ENCODE assay signal across 31 mouse cellular contexts in genomic region chr11:120789810-120790209, GRCm38 (mm10). TPM values are rescaled to one million over a fixed set of nuclear protein-coding genes. Genes with fewer than 3 reads are reported as not detected.
DNase-seq lines count a peak whose midpoint lies in the region; ATAC-seq and TF ChIP-seq lines count a peak whose summit lies in the region.
"Had no signal": no experiment of that assay in that cellular context is flagged by ENCODE, and none has a peak within 500 bp of the region (broad histone marks: within the 10 kb centered on the region; RNA-seq: fewer than 3 reads in every experiment).

No protein-coding gene starts in this region.

- peaks cover 17% of the 10 kb centered on the region for H3K79me2 ChIP-seq in CH12.LX (replicated peaks; ENCODE audit: control insufficient read depth, extremely low read depth, insufficient read depth, poor library complexity, severe bottlenecking)

- 78% methylated on average over 3 of the region's 3 CpGs for WGBS in intestine, postnatal 0 days
- 85% methylated on average over 3 of the region's 3 CpGs for WGBS in intestine, embryonic 16.5 days
- WGBS in liver, embryonic 13.5 days (ENCODE audit: insufficient replicate concordance): 81% methylated on average over 3 of the region's 3 CpGs
- 86% methylated on average over 3 of the region's 3 CpGs for WGBS in liver, embryonic 11.5 days

- no peak overlapping the region for H3K27ac ChIP-seq in intestine, postnatal 0 days (ENCODE audit: low read depth, low read length)
- H3K27ac ChIP-seq in intestine, embryonic 16.5 days (ENCODE audit: low read length): no peak overlapping the region
- H3K27ac ChIP-seq in liver, embryonic 13.5 days: 0 out of 2 replicates have a peak overlapping the region, but pooled peaks have one; percentile 4
- H3K27ac ChIP-seq in liver, embryonic 11.5 days (ENCODE audit: low read depth, low read length): no peak overlapping the region
- H3K27ac ChIP-seq in CH12.LX (ENCODE audit: insufficient read depth, low read depth): no peak overlapping the region
- H3K27ac ChIP-seq: embryonic facial prominence, embryonic 12.5 days; forebrain, embryonic 15.5 days; hindbrain, embryonic 14.5 days; limb, embryonic 13.5 days; macrophage; neural tube, embryonic 12.5 days had no signal

- 0 out of 2 replicates have a peak, but pooled peaks cover 2% of the 10 kb centered on the region for H3K4me1 ChIP-seq in intestine, postnatal 0 days (replicated peaks; ENCODE audit: control insufficient read depth, insufficient read depth, low read length)
- peaks cover 10% of the 10 kb centered on the region for H3K4me1 ChIP-seq in intestine, embryonic 16.5 days (ENCODE audit: control insufficient read depth, insufficient read depth, low read length)
- H3K4me1 ChIP-seq in liver, embryonic 13.5 days (replicated peaks): peaks cover 26% of the 10 kb centered on the region
- peaks cover 17% of the 10 kb centered on the region for H3K4me1 ChIP-seq in liver, embryonic 11.5 days (replicated peaks; ENCODE audit: control insufficient read depth, insufficient read depth, low read length)
- H3K4me1 ChIP-seq in CH12.LX (ENCODE audit: control insufficient read depth in 1 of 2, insufficient read depth in 2 of 2): peaks cover 10 to 32% of the 10 kb centered on the region in 2 experiments

- peak; percentile 7 for DNase-seq in cerebellum, adult 9-11 months
- DNase-seq in cerebellum, adult 8-10 months: no peak
- no peak for DNase-seq in liver, embryonic 13.5 days
- no peak for DNase-seq in liver, embryonic 11.5 days (ENCODE audit: low spot score)
- DNase-seq in CH12.LX (ENCODE audit: extremely low read depth): no peak
- DNase-seq in frontal cortex, postnatal 36 days (ENCODE audit: low spot score in 2 of 2): no peak
- DNase-seq: adrenal gland, postnatal 25 days; cerebellum, adult 18-20 months; embryo, embryonic 11 days; gastrocnemius, postnatal 10 days; heart, postnatal 4 days; kidney, adult 8-10 months; kidney, postnatal 10 days; layer of hippocampus, adult 9-11 months; right cerebral cortex, adult 18-20 months; right cerebral cortex, postnatal 4 days; thymus, adult 2 months; thymus, postnatal 36 days had no signal

- H3K4me2 ChIP-seq in intestine, postnatal 0 days (replicated peaks; ENCODE audit: low read depth): no peak overlapping the region
- H3K4me2 ChIP-seq in intestine, embryonic 16.5 days (ENCODE audit: low read depth, low read length): no peak overlapping the region
- H3K4me2 ChIP-seq in liver, embryonic 13.5 days: no peak overlapping the region
- no peak overlapping the region for H3K4me2 ChIP-seq in liver, embryonic 11.5 days
- H3K4me2 ChIP-seq in CH12.LX (ENCODE audit: insufficient read depth, low read depth, poor library complexity, severe bottlenecking): no peak overlapping the region
- H3K4me2 ChIP-seq: embryonic facial prominence, embryonic 12.5 days; forebrain, embryonic 15.5 days; heart, embryonic 11.5 days; hindbrain, embryonic 14.5 days; limb, embryonic 13.5 days; midbrain, embryonic 11.5 days; neural tube, embryonic 12.5 days had no signal

- no peaks in the 10 kb centered on the region for H3K9me3 ChIP-seq in intestine, postnatal 0 days (ENCODE audit: control insufficient read depth)
- H3K9me3 ChIP-seq in intestine, embryonic 16.5 days (ENCODE audit: control insufficient read depth, low read length): no peaks in the 10 kb centered on the region
- H3K9me3 ChIP-seq in liver, embryonic 13.5 days (replicated peaks): no peaks in the 10 kb centered on the region
- H3K9me3 ChIP-seq in liver, embryonic 11.5 days (ENCODE audit: control insufficient read depth, low read length): no peaks in the 10 kb centered on the region
- H3K9me3 ChIP-seq in CH12.LX (replicated peaks; ENCODE audit: low read length): no peaks in the 10 kb centered on the region
- H3K9me3 ChIP-seq: embryonic facial prominence, embryonic 12.5 days; forebrain, embryonic 15.5 days; limb, embryonic 13.5 days; neural tube, embryonic 12.5 days had no signal

- peak; percentile 4; the same call in 1 of the 2 replicates for TF ChIP-seq POLR2A in CH12.LX (IDR thresholded peaks at IDR 0.05; ENCODE audit: low read depth, low read length)

- no peak for TF ChIP-seq RAD21 in CH12.LX (IDR thresholded peaks at IDR 0.05; ENCODE audit: low read depth, low read length)

- H3K27me3 ChIP-seq in intestine, postnatal 0 days (replicated peaks; ENCODE audit: control insufficient read depth, insufficient read depth, low read length): no peaks in the 10 kb centered on the region
- H3K27me3 ChIP-seq in intestine, embryonic 16.5 days (replicated peaks; ENCODE audit: control insufficient read depth, insufficient read depth, low read length): no peaks in the 10 kb centered on the region
- H3K27me3 ChIP-seq in liver, embryonic 13.5 days: no peaks in the 10 kb centered on the region
- H3K27me3 ChIP-seq in liver, embryonic 11.5 days (replicated peaks; ENCODE audit: control insufficient read depth, insufficient read depth, low read length): no peaks in the 10 kb centered on the region
- no peaks in the 10 kb centered on the region for H3K27me3 ChIP-seq in CH12.LX (replicated peaks)
- H3K27me3 ChIP-seq: embryonic facial prominence, embryonic 12.5 days; forebrain, embryonic 15.5 days; limb, embryonic 13.5 days; neural tube, embryonic 12.5 days had no signal

- no peak for TF ChIP-seq EP300 in CH12.LX (IDR thresholded peaks at IDR 0.05; ENCODE audit: low read length)

- peaks cover 73% of the 10 kb centered on the region for H3K36me3 ChIP-seq in intestine, postnatal 0 days (ENCODE audit: control insufficient read depth, insufficient read depth)
- peaks cover 22% of the 10 kb centered on the region for H3K36me3 ChIP-seq in intestine, embryonic 16.5 days (ENCODE audit: control insufficient read depth, insufficient read depth, low read length)
- H3K36me3 ChIP-seq in liver, embryonic 13.5 days: peaks cover 91% of the 10 kb centered on the region
- peaks cover 69% of the 10 kb centered on the region for H3K36me3 ChIP-seq in liver, embryonic 11.5 days (ENCODE audit: control insufficient read depth, insufficient read depth, low read length)
- H3K36me3 ChIP-seq in CH12.LX (replicated peaks in 1 of 2; ENCODE audit: control insufficient read depth in 1 of 2, insufficient read depth in 1 of 2, low read length in 1 of 2): peaks cover 85 to 95% of the 10 kb centered on the region in 2 experiments

- peak; percentile 28; the same call in 1 of the 2 replicates for TF ChIP-seq CTCF in intestine, postnatal 0 days (IDR thresholded peaks at IDR 0.05; ENCODE audit: low read depth)
- TF ChIP-seq CTCF in CH12.LX (conservative IDR thresholded peaks at IDR 0.05 in 1 of 2, IDR thresholded peaks at IDR 0.05 in 1 of 2; ENCODE audit: low read depth in 2 of 2, low read length in 2 of 2): peak in 1 of 2 experiments; percentile 28; a peak in 2 of 4 replicates

- dilution Hi-C loops in CH12.LX (cut with MboI; ENCODE audit: extremely low pct_ligation_motif_present, extremely low pct_unique_long_range_greater_than_20kb, low sequenced_read_pairs): no loop called here

- in situ Hi-C loops in CH12.LX (cut with MboI; ENCODE audit: low pct_ligation_motif_present, low pct_unique_long_range_greater_than_20kb, low sequenced_read_pairs): no loop called here

- H3K9ac ChIP-seq in intestine, postnatal 0 days (ENCODE audit: low read depth, low read length): no peak overlapping the region
- no peak overlapping the region for H3K9ac ChIP-seq in intestine, embryonic 16.5 days (ENCODE audit: low read depth, low read length)
- no peak overlapping the region for H3K9ac ChIP-seq in liver, embryonic 13.5 days
- H3K9ac ChIP-seq in liver, embryonic 11.5 days (ENCODE audit: low read depth, low read length): no peak overlapping the region
- no peak overlapping the region for H3K9ac ChIP-seq in CH12.LX (ENCODE audit: insufficient read depth, low read depth)
- H3K9ac ChIP-seq: embryonic facial prominence, embryonic 12.5 days; forebrain, embryonic 15.5 days; hindbrain, embryonic 14.5 days; neural tube, embryonic 12.5 days had no signal

- ATAC-seq in intestine, postnatal 0 days: no peak
- no peak for ATAC-seq in intestine, embryonic 16.5 days
- no peak for ATAC-seq in liver, embryonic 13.5 days (ENCODE audit: low read depth)
- no peak for ATAC-seq in liver, embryonic 11.5 days (replicated peaks; ENCODE audit: low FRiP score)
- ATAC-seq: forebrain, embryonic 15.5 days; inflammation-experienced regulatory T-cells, adult 6 months; midbrain, embryonic 16.5 days had no signal

- no peak overlapping the region for H3K4me3 ChIP-seq in intestine, postnatal 0 days (ENCODE audit: low read depth, low read length)
- no peak overlapping the region for H3K4me3 ChIP-seq in intestine, embryonic 16.5 days (ENCODE audit: low read length)
- H3K4me3 ChIP-seq in liver, embryonic 13.5 days (replicated peaks): no peak overlapping the region
- no peak overlapping the region for H3K4me3 ChIP-seq in liver, embryonic 11.5 days (ENCODE audit: low read depth, low read length)
- no peak overlapping the region for H3K4me3 ChIP-seq in CH12.LX (replicated peaks in 1 of 3; ENCODE audit: low read depth in 2 of 3, low read length in 2 of 3, poor library complexity in 1 of 3)
- H3K4me3 ChIP-seq: embryonic facial prominence, embryonic 12.5 days; forebrain, embryonic 15.5 days; limb, embryonic 13.5 days; myocyte; neural tube, embryonic 12.5 days had no signal

RNA-seq across cellular contexts. Expression of gene Gps1, which starts 5.7 kb away (rescaled TPM):
- 70.9 and 74.8 TPM in 2 replicates for polyA plus RNA-seq in intestine, postnatal 0 days (2015; fragmentation: Nextera tagmentation; extraction: Ambion mirVana)
- 164 and 179 TPM in 2 replicates for polyA plus RNA-seq in intestine, embryonic 16.5 days (2015; fragmentation: Nextera tagmentation; extraction: Ambion mirVana)
- 102 and 104 TPM in 2 replicates for polyA plus RNA-seq in liver, embryonic 13.5 days (2015; fragmentation: Nextera tagmentation; extraction: Ambion mirVana)
- 209 and 210 TPM in 2 replicates for polyA plus RNA-seq in liver, embryonic 11.5 days (2014; fragmentation: Nextera tagmentation; extraction: Ambion mirVana)
- 174 and 254 TPM in 2 replicates for total RNA-seq in CH12.LX (2012; rRNA removed)
- total RNA-seq in CH12.LX (2014; rRNA removed): 184 and 188 TPM in 2 replicates
- 141 and 158 TPM in 2 replicates for polyA plus RNA-seq in CH12.LX (2012; ENCODE audit: insufficient read length, low read depth)

RNA-seq across cellular contexts. Expression of gene Rfng, which starts 5.8 kb away (rescaled TPM):
- polyA plus RNA-seq in intestine, postnatal 0 days (2015; fragmentation: Nextera tagmentation; extraction: Ambion mirVana): 22.8 and 23.7 TPM in 2 replicates
- 40.6 and 40.7 TPM in 2 replicates for polyA plus RNA-seq in intestine, embryonic 16.5 days (2015; fragmentation: Nextera tagmentation; extraction: Ambion mirVana)
- polyA plus RNA-seq in liver, embryonic 13.5 days (2015; fragmentation: Nextera tagmentation; extraction: Ambion mirVana): 11.2 and 15.4 TPM in 2 replicates
- 30.3 and 33.4 TPM in 2 replicates for polyA plus RNA-seq in liver, embryonic 11.5 days (2014; fragmentation: Nextera tagmentation; extraction: Ambion mirVana)
- total RNA-seq in CH12.LX (2012; rRNA removed): 10.0 and 10.4 TPM in 2 replicates
- total RNA-seq in CH12.LX (2014; rRNA removed): 3.8 and 4.3 TPM in 2 replicates
- 14.2 and 17.6 TPM in 2 replicates for polyA plus RNA-seq in CH12.LX (2012; ENCODE audit: insufficient read length, low read depth)

RNA-seq across cellular contexts. Expression of gene Dus1l, which starts 6.4 kb away (rescaled TPM):
- 45.5 and 48.5 TPM in 2 replicates for polyA plus RNA-seq in intestine, postnatal 0 days (2015; fragmentation: Nextera tagmentation; extraction: Ambion mirVana)
- 78.6 and 82.0 TPM in 2 replicates for polyA plus RNA-seq in intestine, embryonic 16.5 days (2015; fragmentation: Nextera tagmentation; extraction: Ambion mirVana)
- polyA plus RNA-seq in liver, embryonic 13.5 days (2015; fragmentation: Nextera tagmentation; extraction: Ambion mirVana): 82.6 and 86.2 TPM in 2 replicates
- 132 and 139 TPM in 2 replicates for polyA plus RNA-seq in liver, embryonic 11.5 days (2014; fragmentation: Nextera tagmentation; extraction: Ambion mirVana)
- total RNA-seq in CH12.LX (2012; rRNA removed) (120 and 164 TPM in 2 replicates), CH12.LX (2014; rRNA removed) (98.7 and 105 TPM in 2 replicates)
- polyA plus RNA-seq in CH12.LX (2012; ENCODE audit: insufficient read length, low read depth): 155 and 165 TPM in 2 replicates

RNA-seq across cellular contexts. Expression of gene Hmga1b, which starts 27.2 kb away (rescaled TPM):
- polyA plus RNA-seq in intestine, postnatal 0 days (2015; fragmentation: Nextera tagmentation; extraction: Ambion mirVana): 10.8 and 12.2 TPM in 2 replicates
- 5.9 and 7.6 TPM in 2 replicates for polyA plus RNA-seq in intestine, embryonic 16.5 days (2015; fragmentation: Nextera tagmentation; extraction: Ambion mirVana)
- polyA plus RNA-seq in liver, embryonic 13.5 days (2015; fragmentation: Nextera tagmentation; extraction: Ambion mirVana): 4.9 and 6.5 TPM in 2 replicates
- 11.4 and 17.5 TPM in 2 replicates for polyA plus RNA-seq in liver, embryonic 11.5 days (2014; fragmentation: Nextera tagmentation; extraction: Ambion mirVana)
- total RNA-seq in CH12.LX (2012; rRNA removed) (167 and 203 TPM in 2 replicates), CH12.LX (2014; rRNA removed) (105 and 126 TPM in 2 replicates)
- polyA plus RNA-seq in CH12.LX (2012; ENCODE audit: insufficient read length, low read depth): 368 and 414 TPM in 2 replicates

RNA-seq across cellular contexts. Expression of gene Fasn, which starts 34.5 kb away (rescaled TPM):
- polyA plus RNA-seq in intestine, postnatal 0 days (2015; fragmentation: Nextera tagmentation; extraction: Ambion mirVana): 10.1 and 11.3 TPM in 2 replicates
- polyA plus RNA-seq in intestine, embryonic 16.5 days (2015; fragmentation: Nextera tagmentation; extraction: Ambion mirVana): 42.0 and 47.6 TPM in 2 replicates
- 15.3 and 17.9 TPM in 2 replicates for polyA plus RNA-seq in liver, embryonic 13.5 days (2015; fragmentation: Nextera tagmentation; extraction: Ambion mirVana)
- polyA plus RNA-seq in liver, embryonic 11.5 days (2014; fragmentation: Nextera tagmentation; extraction: Ambion mirVana): 71.3 and 80.0 TPM in 2 replicates
- 186 and 279 TPM in 2 replicates for total RNA-seq in CH12.LX (2012; rRNA removed)
- total RNA-seq in CH12.LX (2014; rRNA removed): 109 and 116 TPM in 2 replicates
- polyA plus RNA-seq in CH12.LX (2012; ENCODE audit: insufficient read length, low read depth): 241 and 300 TPM in 2 replicates
